Mouse (Mus musculus): ENCODE measurements around the gene Prkcq. TPM values are rescaled to one million over a fixed set of nuclear protein-coding genes. Genes with fewer than 3 reads are reported as not detected.

The Prkcq gene
- polyA plus RNA-seq, 1 experiment, result 180 TPM

- no peaks in the 10 kb centered on the region for H3K27me3 ChIP-seq (ENCODE audit: control insufficient read depth, insufficient read depth, low read length)
- no peaks in the 10 kb centered on the region for H3K36me3 ChIP-seq (ENCODE audit: control insufficient read depth, insufficient read depth, low read length)
- no peak overlapping the region for H3K27ac ChIP-seq (ENCODE audit: control insufficient read depth, insufficient read depth, low read depth, low read length)
- TF ChIP-seq CTCF (IDR thresholded peaks at IDR 0.05; ENCODE audit: control insufficient read depth, insufficient read depth, insufficient replicate concordance, low read depth, low read length) (no peak), POLR2A (IDR thresholded peaks at IDR 0.05; ENCODE audit: control insufficient read depth, low read depth, low read length) (no peak)
- peaks cover 2% of the 10 kb centered on the region; the same call in 1 of the 2 replicates for H3K4me1 ChIP-seq (ENCODE audit: control insufficient read depth, insufficient read depth, low read length)
- no peak overlapping the region for H3K4me3 ChIP-seq (ENCODE audit: control insufficient read depth, low read depth, low read length)
Measured at GRCm38 (mm10) chr2:11169721-11170335, 2.1 kb upstream of the Prkcq start.

DNA sequence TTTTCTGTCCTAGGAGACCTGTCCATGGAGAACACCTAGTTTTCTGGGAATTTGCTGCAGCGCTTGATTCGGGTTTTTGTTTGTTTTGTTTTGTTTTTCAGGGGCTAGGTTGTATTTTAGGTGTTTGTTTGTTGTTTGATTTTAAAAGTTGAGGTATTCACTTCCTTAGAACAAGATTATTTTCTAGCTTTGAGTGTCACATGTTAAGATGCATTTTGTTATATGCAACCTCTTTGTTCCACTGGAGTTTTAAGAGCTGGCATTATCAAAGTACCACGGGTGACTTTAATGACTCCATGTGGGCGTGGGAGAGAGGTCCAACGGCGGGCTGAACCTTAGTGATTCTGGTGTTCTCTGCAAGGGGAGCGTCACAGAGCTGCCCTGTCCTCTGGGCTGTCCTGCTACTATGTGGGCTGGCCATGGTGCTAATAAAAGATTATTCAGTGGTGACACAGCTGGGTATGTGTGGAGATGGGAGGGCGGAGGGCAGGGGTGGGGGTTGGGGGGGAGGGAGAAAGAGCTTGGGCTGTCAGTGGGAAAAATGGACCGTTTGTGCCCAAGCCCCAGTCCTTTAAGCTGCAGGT lies 1.0 kb downstream of the Prkcq start:
- Histone ChIP-seq H3K4me1 (ENCODE audit: control insufficient read depth, insufficient read depth, low read length) (peaks cover 2% of the 10 kb centered on the region; the same call in 1 of the 2 replicates), H3K27ac (ENCODE audit: control insufficient read depth, insufficient read depth, low read depth, low read length) (no peak overlapping the region), H3K27me3 (ENCODE audit: control insufficient read depth, insufficient read depth, low read length) (no peaks in the 10 kb centered on the region), H3K36me3 (ENCODE audit: control insufficient read depth, insufficient read depth, low read length) (no peaks in the 10 kb centered on the region), H3K4me3 (ENCODE audit: control insufficient read depth, low read depth, low read length) (no peak overlapping the region)
- no peak for TF ChIP-seq POLR2A (IDR thresholded peaks at IDR 0.05; ENCODE audit: control insufficient read depth, low read depth, low read length)
- no peak for TF ChIP-seq CTCF (IDR thresholded peaks at IDR 0.05; ENCODE audit: control insufficient read depth, insufficient read depth, insufficient replicate concordance, low read depth, low read length)

DNA sequence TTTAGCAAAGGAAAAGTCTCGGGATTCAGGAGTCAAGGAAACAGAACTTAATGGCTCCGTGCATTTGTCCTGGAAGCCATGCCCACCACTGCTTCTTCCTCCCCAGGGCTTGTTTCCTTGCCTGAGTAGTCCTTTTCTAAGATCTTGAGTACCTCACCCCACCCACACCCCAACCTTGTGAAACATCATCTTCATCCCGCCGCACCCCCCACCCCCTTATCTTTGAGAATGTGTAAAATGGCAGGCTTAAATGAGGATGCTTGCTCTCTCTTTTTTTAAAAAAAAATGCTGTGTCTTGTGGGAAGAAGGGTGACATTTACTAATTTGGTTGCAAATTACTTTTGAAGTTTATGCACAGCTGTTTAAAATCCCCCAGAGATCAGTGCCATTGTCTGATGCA lies 1.6 kb downstream of the Prkcq start:
- H3K27me3 ChIP-seq (ENCODE audit: control insufficient read depth, insufficient read depth, low read length), result no peaks in the 10 kb centered on the region

GRCm38 (mm10) chr2:11174101-11174500 lies 2.2 kb downstream of the Prkcq start:
- Histone ChIP-seq H3K27ac (ENCODE audit: control insufficient read depth, insufficient read depth, low read depth, low read length) (no peak overlapping the region), H3K27me3 (ENCODE audit: control insufficient read depth, insufficient read depth, low read length) (no peaks in the 10 kb centered on the region), H3K4me1 (ENCODE audit: control insufficient read depth, insufficient read depth, low read length) (peaks cover 2% of the 10 kb centered on the region; the same call in 1 of the 2 replicates), H3K4me3 (ENCODE audit: control insufficient read depth, low read depth, low read length) (no peak overlapping the region), H3K36me3 (ENCODE audit: control insufficient read depth, insufficient read depth, low read length) (no peaks in the 10 kb centered on the region)
- TF ChIP-seq CTCF (IDR thresholded peaks at IDR 0.05; ENCODE audit: control insufficient read depth, insufficient read depth, insufficient replicate concordance, low read depth, low read length), result no peak
- no peak for TF ChIP-seq POLR2A (IDR thresholded peaks at IDR 0.05; ENCODE audit: control insufficient read depth, low read depth, low read length)

More for the DNA sequence above, 1.6 kb downstream of the Prkcq start:
- Histone ChIP-seq H3K4me1 (ENCODE audit: control insufficient read depth, insufficient read depth, low read length) (peaks cover 2% of the 10 kb centered on the region; the same call in 1 of the 2 replicates), H3K4me3 (ENCODE audit: control insufficient read depth, low read depth, low read length) (no peak overlapping the region), H3K27ac (ENCODE audit: control insufficient read depth, insufficient read depth, low read depth, low read length) (no peak overlapping the region), H3K36me3 (ENCODE audit: control insufficient read depth, insufficient read depth, low read length) (no peaks in the 10 kb centered on the region)
- TF ChIP-seq CTCF (IDR thresholded peaks at IDR 0.05; ENCODE audit: control insufficient read depth, insufficient read depth, insufficient replicate concordance, low read depth, low read length) (no peak), POLR2A (IDR thresholded peaks at IDR 0.05; ENCODE audit: control insufficient read depth, low read depth, low read length) (no peak)

DNA sequence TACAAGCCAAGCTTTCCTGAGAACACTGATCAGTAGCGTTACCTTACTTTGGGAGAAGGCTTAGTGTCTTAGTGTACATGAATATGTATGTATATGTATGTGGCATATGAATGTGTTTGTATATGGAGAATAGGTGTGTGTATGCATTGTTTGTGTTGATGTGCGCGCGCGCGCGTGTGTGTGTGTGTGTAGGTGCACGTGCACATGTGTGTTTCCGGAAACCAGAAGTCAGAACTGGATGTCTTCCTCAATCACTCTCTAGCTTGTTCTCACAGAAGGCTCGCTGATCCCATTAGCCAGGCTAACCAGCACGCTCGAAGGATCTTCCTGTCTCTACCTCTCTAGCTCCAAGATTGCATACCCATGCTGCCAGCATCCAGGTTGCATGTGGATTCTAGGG lies 6.0 kb downstream of the Prkcq start:
- H3K4me3 ChIP-seq (ENCODE audit: control insufficient read depth, low read depth, low read length), result no peak overlapping the region
- no peak for TF ChIP-seq CTCF (IDR thresholded peaks at IDR 0.05; ENCODE audit: control insufficient read depth, insufficient read depth, insufficient replicate concordance, low read depth, low read length)
- no peak for TF ChIP-seq POLR2A (IDR thresholded peaks at IDR 0.05; ENCODE audit: control insufficient read depth, low read depth, low read length)
- H3K27ac ChIP-seq (ENCODE audit: control insufficient read depth, insufficient read depth, low read depth, low read length), result no peak overlapping the region
- no peaks in the 10 kb centered on the region for H3K4me1 ChIP-seq (ENCODE audit: control insufficient read depth, insufficient read depth, low read length)
- H3K27me3 ChIP-seq (ENCODE audit: control insufficient read depth, insufficient read depth, low read length), result no peaks in the 10 kb centered on the region
- H3K36me3 ChIP-seq (ENCODE audit: control insufficient read depth, insufficient read depth, low read length), result no peaks in the 10 kb centered on the region

DNA sequence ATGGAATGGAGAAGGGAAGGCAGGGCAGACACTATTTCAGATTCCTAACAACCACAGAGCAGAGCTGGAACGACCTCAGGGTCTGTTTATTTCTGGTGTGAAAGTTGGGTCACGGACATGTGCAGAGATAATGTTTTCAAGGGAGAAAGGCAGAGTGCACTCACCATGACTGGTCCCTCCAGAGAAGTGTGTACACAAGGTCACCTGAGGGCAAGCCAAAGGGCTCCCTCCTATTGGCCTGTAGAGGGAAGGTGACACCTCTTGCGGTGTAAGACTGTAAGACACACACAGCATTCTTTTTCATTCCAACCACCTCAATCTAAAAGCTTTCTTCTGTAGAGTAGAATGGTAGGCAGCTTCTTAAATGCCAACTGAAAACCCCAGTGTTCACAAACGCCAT lies 9.6 kb downstream of the Prkcq start:
- H3K36me3 ChIP-seq (ENCODE audit: control insufficient read depth, insufficient read depth, low read length), result no peaks in the 10 kb centered on the region
- no peaks in the 10 kb centered on the region for H3K27me3 ChIP-seq (ENCODE audit: control insufficient read depth, insufficient read depth, low read length)
- TF ChIP-seq POLR2A (IDR thresholded peaks at IDR 0.05; ENCODE audit: control insufficient read depth, low read depth, low read length), result no peak
- TF ChIP-seq CTCF (IDR thresholded peaks at IDR 0.05; ENCODE audit: control insufficient read depth, insufficient read depth, insufficient replicate concordance, low read depth, low read length), result no peak
- H3K27ac ChIP-seq (ENCODE audit: control insufficient read depth, insufficient read depth, low read depth, low read length), result no peak overlapping the region
- no peaks in the 10 kb centered on the region for H3K4me1 ChIP-seq (ENCODE audit: control insufficient read depth, insufficient read depth, low read length)
- no peak overlapping the region for H3K4me3 ChIP-seq (ENCODE audit: control insufficient read depth, low read depth, low read length)

DNA sequence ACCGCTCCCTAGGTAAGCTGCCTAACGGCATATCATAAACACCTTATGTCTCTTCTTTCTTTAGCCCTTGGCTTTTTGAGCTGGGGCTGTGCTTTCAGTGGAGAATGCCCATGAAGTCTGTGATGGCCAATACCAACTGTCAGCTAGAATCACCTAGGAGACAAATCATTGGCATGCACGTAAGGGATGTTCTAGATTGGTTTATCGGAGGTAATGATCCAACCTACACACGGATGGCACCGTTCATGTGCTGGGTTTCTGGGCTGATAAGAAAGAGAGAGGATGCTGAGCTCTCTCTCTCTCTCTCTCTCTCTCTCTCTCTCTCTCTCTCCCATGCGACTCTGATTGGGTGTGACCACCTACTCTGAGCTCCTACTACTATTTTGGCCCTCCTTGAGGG lies 10.2 kb downstream of the Prkcq start:
- Histone ChIP-seq H3K4me1 (ENCODE audit: control insufficient read depth, insufficient read depth, low read length) (no peaks in the 10 kb centered on the region), H3K4me3 (ENCODE audit: control insufficient read depth, low read depth, low read length) (no peak overlapping the region), H3K27ac (ENCODE audit: control insufficient read depth, insufficient read depth, low read depth, low read length) (no peak overlapping the region), H3K36me3 (ENCODE audit: control insufficient read depth, insufficient read depth, low read length) (no peaks in the 10 kb centered on the region), H3K27me3 (ENCODE audit: control insufficient read depth, insufficient read depth, low read length) (no peaks in the 10 kb centered on the region)
- TF ChIP-seq CTCF (IDR thresholded peaks at IDR 0.05; ENCODE audit: control insufficient read depth, insufficient read depth, insufficient replicate concordance, low read depth, low read length), result no peak
